Mouse (Mus musculus): ENCODE measurements at regions not wholly inside any gene's neighbourhood (a gene's known extent, or its start where the extent isn't known, plus 50 kb on each side); places are given as distances from the start of the nearest gene placed in this dataset.
"Not testable (repeated sequence)": the region's sequence is repeated elsewhere in the genome, so short reads cannot be mapped to it uniquely, and the experiment has no call there.

DNA sequence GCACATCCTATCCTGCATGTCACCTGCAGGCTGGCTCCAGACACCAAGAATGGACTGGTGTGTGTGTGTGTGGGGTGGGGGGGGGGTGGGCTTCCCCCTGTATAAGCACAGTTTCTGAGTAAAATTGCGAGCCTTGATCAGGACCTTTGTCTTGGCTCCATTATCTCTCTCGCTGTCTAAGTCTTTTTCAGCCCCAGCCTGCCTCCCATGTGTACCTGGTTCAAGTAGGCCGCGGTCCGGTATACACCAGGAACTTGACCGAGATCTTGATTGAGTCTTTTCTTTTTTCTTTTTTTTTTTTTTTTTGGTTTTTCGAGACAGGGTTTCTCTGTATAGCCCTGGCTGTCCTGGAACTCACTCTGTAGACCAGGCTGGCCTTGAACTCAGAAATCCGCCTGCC, 276.8 kb downstream of the 1810013L24Rik start:
- not testable (repeated sequence) for TF ChIP-seq CTCF (IDR thresholded peaks at IDR 0.05; ENCODE audit: borderline replicate concordance, insufficient read depth, low read depth, low read length); POLR2A (IDR thresholded peaks at IDR 0.05; ENCODE audit: borderline replicate concordance, insufficient read depth, low read length)
